Mouse (Mus musculus): ENCODE results near the gene Gm21679.
"Not testable (repeated sequence)": the region's sequence is repeated elsewhere in the genome, so short reads cannot be mapped to it uniquely, and the experiment has no call there.

Gm21679 gene

DNA sequence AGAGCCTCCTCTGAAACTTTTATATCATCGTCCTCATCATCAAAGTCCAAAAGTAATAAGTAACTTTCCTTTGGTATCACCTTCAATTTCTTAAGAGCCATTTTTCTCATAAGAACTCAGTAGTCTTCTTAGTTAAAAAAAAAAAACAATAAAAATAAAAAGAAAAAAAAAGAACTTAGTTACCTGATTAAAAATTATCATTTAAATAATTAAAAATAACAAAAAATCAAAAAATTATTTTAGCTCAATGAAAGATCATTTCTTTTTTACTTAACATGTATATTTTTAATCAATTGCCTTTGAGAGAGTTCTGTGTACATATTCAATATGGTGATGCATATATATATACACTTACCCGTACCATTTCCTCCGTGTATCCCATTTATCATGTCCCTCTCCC, at the start of gene Gm21679:
Gene Gm21679 (minus strand): TSS at position 101 of the 400 bp plus-strand sequence.
- DNase-seq = not testable (repeated sequence)

Data from cerebellum, adult 11-12 months (tissue).